Mouse (Mus musculus) midbrain, postnatal 0 days (tissue): ENCODE measurements at regions not wholly inside any gene's neighbourhood (a gene's known extent, or its start where the extent isn't known, plus 50 kb on each side); places are given as distances from the start of the nearest gene placed in this dataset.
A peak's percentile ranks its signal among the peaks of the same experiment; 100 is the strongest.

Experiments
- ATAC-seq: fragments of 200-750 bp; cut with Nextera tagmentation; 2 replicates; pipeline ENCODE4 v1.8.0; 2017; ENCODE audit warnings: moderate number of reproducible peaks, mild to moderate bottlenecking, moderate TSS enrichment, moderate library complexity; ENCODE audit not compliant: low FRiP score
- DNase-seq: peaks from one replicate; pipeline ENCODE4 v3.0.0-alpha.2; 2015; ENCODE audit warnings: low spot score
- H3K27ac ChIP-seq: fragments of 300-500 bp; sonication (generic); 2 replicates; pipeline ENCODE4 v1.5.1; 2014; ENCODE audit warnings: low read depth, mild to moderate bottlenecking, low read length, mixed read lengths
- H3K27me3 ChIP-seq: fragments of 300-500 bp; sonication (generic); 2 replicates; pipeline ENCODE4 v1.6.1; 2014; ENCODE audit warnings: low read length, control low read depth, mixed read lengths; ENCODE audit not compliant: insufficient read depth
- H3K36me3 ChIP-seq: fragments of 300-500 bp; sonication (generic); 2 replicates; pipeline ENCODE4 v1.6.1; 2014; ENCODE audit warnings: low read length, control low read depth, mixed read lengths; ENCODE audit not compliant: insufficient read depth
- H3K4me1 ChIP-seq: fragments of 300-500 bp; sonication (generic); 2 replicates; pipeline ENCODE4 v1.6.1; 2014; ENCODE audit warnings: mild to moderate bottlenecking, control low read depth, antibody characterized with exemption, low read length, mixed read lengths; ENCODE audit not compliant: insufficient read depth
- H3K4me2 ChIP-seq: fragments of 300-500 bp; sonication (generic); 2 replicates; pipeline ENCODE4 v1.6.1; 2014; ENCODE audit warnings: low read depth, mild to moderate bottlenecking, low read length, mixed read lengths; ENCODE audit not compliant: poor library complexity, severe bottlenecking
- H3K4me3 ChIP-seq: fragments of 300-500 bp; sonication (generic); 2 replicates; pipeline ENCODE4 v1.5.1; 2014; ENCODE audit warnings: low read depth, mild to moderate bottlenecking, low read length, moderate library complexity
- H3K9ac ChIP-seq: fragments of 300-500 bp; sonication (generic); replicated peaks from 2 replicates; pipeline ENCODE4 v1.6.1; 2014; ENCODE audit warnings: mild to moderate bottlenecking, low read length, moderate library complexity, mixed read lengths; ENCODE audit not compliant: poor library complexity, severe bottlenecking
- H3K9me3 ChIP-seq: fragments of 300-500 bp; sonication (generic); 2 replicates; pipeline ENCODE4 v1.6.1; 2016; ENCODE audit warnings: low read length, control low read depth
- CTCF ChIP-seq: IDR thresholded peaks from 2 replicates; pipeline ENCODE4 v1.5.1; 2016; ENCODE audit warnings: antibody characterized with exemption, mild to moderate bottlenecking
- WGBS: fragments of 180-500 bp; shearing (Covaris S2); extraction: QIAGEN DNeasy Blood & Tissue Kit; methylation state at CpG from one replicate; pipeline ENCODE4 v1.1.7; 2014; 5-methylcytosine and 5-hydroxymethylcytosine counted together

GRCm38 (mm10) chr8:76038526-76038925, 590.0 kb downstream of the Iqcm start:
- Histone ChIP-seq H3K36me3 (no peaks in the 10 kb centered on the region), H3K9ac (no peak overlapping the region), H3K4me1 (no peaks in the 10 kb centered on the region), H3K27me3 (no peaks in the 10 kb centered on the region), H3K4me2 (no peak overlapping the region), H3K4me3 (no peak overlapping the region), H3K27ac (no peak overlapping the region), H3K9me3 (no peaks in the 10 kb centered on the region)
- peak; percentile 14 for DNase-seq
- 74% methylated on average over 1 of the region's 1 CpGs for WGBS
- no peak for ATAC-seq
- no peak for TF ChIP-seq CTCF

GRCm38 (mm10) chr8:76052003-76052402, 603.5 kb downstream of the Iqcm start:
- H3K9ac ChIP-seq, result no peak overlapping the region
- H3K27me3 ChIP-seq, result no peaks in the 10 kb centered on the region
- H3K4me3 ChIP-seq, result no peak overlapping the region
- no peaks in the 10 kb centered on the region for H3K9me3 ChIP-seq
- WGBS, result 36% methylated on average over 4 of the region's 4 CpGs
- peak; percentile 77 for DNase-seq
- H3K36me3 ChIP-seq, result no peaks in the 10 kb centered on the region
- no peak overlapping the region for H3K27ac ChIP-seq
- no peak overlapping the region for H3K4me2 ChIP-seq
- H3K4me1 ChIP-seq, result no peaks in the 10 kb centered on the region
- no peak for TF ChIP-seq CTCF
- no peak for ATAC-seq

- 12% methylated on average over 2 of the region's 2 CpGs for WGBS
Measured at GRCm38 (mm10) chr8:76067721-76068120, 619.2 kb downstream of the Iqcm start.

GRCm38 (mm10) chr8:76072671-76073351, 624.3 kb downstream of the Iqcm start:
- no peaks in the 10 kb centered on the region for H3K27me3 ChIP-seq
- H3K36me3 ChIP-seq, result no peaks in the 10 kb centered on the region
- no peak overlapping the region for H3K27ac ChIP-seq
- no peak for DNase-seq
- 30% methylated on average over 3 of the region's 3 CpGs for WGBS
- no peaks in the 10 kb centered on the region for H3K9me3 ChIP-seq
- H3K4me3 ChIP-seq, result no peak overlapping the region
- no peak overlapping the region for H3K4me2 ChIP-seq
- H3K9ac ChIP-seq, result no peak overlapping the region
- no peak for ATAC-seq
- no peak for TF ChIP-seq CTCF
- no peaks in the 10 kb centered on the region for H3K4me1 ChIP-seq

More at GRCm38 (mm10) chr8:76067721-76068120, 619.2 kb downstream of the Iqcm start:
- Histone ChIP-seq H3K27ac (no peak overlapping the region), H3K36me3 (no peaks in the 10 kb centered on the region), H3K4me3 (no peak overlapping the region), H3K4me2 (no peak overlapping the region), H3K27me3 (no peaks in the 10 kb centered on the region), H3K9ac (no peak overlapping the region), H3K9me3 (no peaks in the 10 kb centered on the region), H3K4me1 (no peaks in the 10 kb centered on the region)
- DNase-seq (peak; percentile 65), ATAC-seq (no peak)
- peak; percentile 64 for TF ChIP-seq CTCF

- 93% methylated on average over 4 of the region's 4 CpGs for WGBS
- ATAC-seq (no peak), DNase-seq (no peak)
- Histone ChIP-seq H3K9me3 (no peaks in the 10 kb centered on the region), H3K4me2 (no peak overlapping the region), H3K27ac (no peak overlapping the region), H3K4me3 (no peak overlapping the region), H3K36me3 (no peaks in the 10 kb centered on the region), H3K9ac (no peak overlapping the region), H3K4me1 (no peaks in the 10 kb centered on the region), H3K27me3 (no peaks in the 10 kb centered on the region)
- TF ChIP-seq CTCF, result no peak
Measured at GRCm38 (mm10) chr8:76120587-76121145, 672.2 kb downstream of the Iqcm start.

GRCm38 (mm10) chr8:76127486-76127885, 679.0 kb downstream of the Iqcm start:
- no peak overlapping the region for H3K4me2 ChIP-seq
- H3K4me3 ChIP-seq, result no peak overlapping the region
- H3K9me3 ChIP-seq, result no peaks in the 10 kb centered on the region
- H3K4me1 ChIP-seq, result no peaks in the 10 kb centered on the region
- H3K27me3 ChIP-seq, result no peaks in the 10 kb centered on the region
- no peak for ATAC-seq
- no peaks in the 10 kb centered on the region for H3K36me3 ChIP-seq
- no peak overlapping the region for H3K9ac ChIP-seq
- peak; percentile 2 for DNase-seq
- no peak overlapping the region for H3K27ac ChIP-seq
- TF ChIP-seq CTCF, result no peak
- WGBS, result 85% methylated on average over 2 of the region's 2 CpGs
